Mouse (Mus musculus) heart, postnatal 0 days (tissue): ENCODE measurements around the gene Zfhx3.

Experiments
- CTCF ChIP-seq: IDR thresholded peaks from 2 replicates; pipeline ENCODE4 v1.5.1; 2016; ENCODE audit warnings: antibody characterized with exemption, control low read depth, low read depth
- EP300 ChIP-seq: IDR thresholded peaks from 2 replicates; pipeline ENCODE4 v1.6.1; 2016; ENCODE audit warnings: antibody characterized with exemption, low read depth

GRCm38 (mm10) chr8:108723636-108724035, 781.2 kb downstream of the Zfhx3 start:
- TF ChIP-seq CTCF (no peak), EP300 (no peak)
